Mouse (Mus musculus) lung, adult 18-20 months (tissue): ENCODE measurements around the gene Srgap1.

ENCODE experiments used
- DNase-seq, 2 experiments: peaks; one replicate each; pipeline ENCODE4 v3.0.0; 2022; ENCODE audit warnings: mixed read lengths in 2 of 2

Gene Srgap1

DNA sequence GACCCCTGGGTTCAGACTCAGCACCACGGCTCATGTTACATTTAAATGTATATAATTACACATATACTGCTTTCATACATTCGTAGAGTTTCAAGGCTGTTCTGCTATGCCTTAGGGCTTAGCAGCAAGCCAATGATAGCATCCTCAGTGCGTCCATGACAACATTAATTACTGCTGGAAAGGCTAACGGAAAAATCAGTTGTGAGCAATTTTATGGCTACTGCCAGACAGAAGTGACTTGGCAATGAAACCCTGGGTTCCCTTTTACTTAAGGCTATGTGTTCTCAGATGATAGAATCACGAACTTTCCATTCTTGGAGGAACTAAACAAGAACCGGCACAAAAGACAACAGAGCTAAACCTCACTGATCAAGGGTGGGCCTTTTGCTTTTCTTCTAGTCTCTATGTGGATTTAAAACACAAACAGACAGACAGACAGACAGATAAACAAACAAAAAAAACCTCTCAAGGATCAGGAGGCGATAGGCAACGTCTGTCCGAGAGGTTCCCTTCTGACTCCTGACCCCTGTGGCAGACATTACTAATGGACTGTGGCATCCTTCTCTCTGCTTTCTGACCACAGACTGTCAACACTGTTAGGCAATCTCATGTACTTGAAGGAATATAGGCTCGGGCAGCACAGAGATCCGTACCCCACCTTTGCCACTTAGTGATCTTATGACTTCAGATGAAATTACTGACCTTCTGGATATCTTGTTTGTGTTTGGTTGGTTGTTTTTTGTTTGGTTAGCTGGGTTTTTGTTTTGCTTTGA lies 85.8 kb downstream of the Srgap1 start:
- DNase-seq, result peak in 1 of 2 experiments; percentile 15

DNA sequence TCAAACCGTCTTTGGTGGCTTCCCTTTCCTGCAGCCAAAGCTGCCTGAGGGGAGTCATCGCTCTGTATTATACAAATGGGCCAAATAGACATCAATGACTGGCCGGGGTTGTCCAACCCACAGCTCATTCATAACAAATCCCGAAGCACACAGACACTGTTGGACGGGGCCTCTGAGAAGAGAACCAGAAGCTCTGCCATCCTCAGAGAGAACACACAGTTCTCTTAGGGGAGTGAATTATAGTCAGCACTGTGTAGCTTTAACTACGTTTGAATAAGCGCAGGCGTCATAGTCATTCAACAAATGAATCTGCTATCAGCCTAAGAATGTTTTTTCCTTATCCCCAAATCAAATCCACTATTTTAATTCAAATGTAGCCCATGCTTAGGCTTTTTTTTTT lies 88.4 kb downstream of the Srgap1 start:
- DNase-seq, result no peak

DNA sequence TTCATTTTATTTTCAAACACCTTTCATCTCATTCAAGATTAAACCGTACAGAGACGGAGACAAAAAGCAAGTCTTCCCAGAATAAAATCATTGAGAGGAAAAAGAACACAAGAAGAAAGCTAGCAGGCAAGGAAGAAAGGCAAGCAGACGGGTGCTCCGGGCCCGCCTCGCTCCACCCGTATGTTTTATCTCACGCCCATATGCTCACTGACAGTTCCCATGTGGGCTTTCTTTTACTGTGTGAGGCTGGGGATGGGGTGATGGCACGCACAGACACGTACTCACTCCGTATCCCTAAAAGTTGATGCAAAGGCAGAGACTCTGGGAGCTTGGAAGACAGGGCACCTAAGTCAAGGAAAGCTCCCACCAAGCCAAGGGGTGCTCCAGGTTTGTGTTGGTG lies 90.6 kb downstream of the Srgap1 start:
- no peak for DNase-seq

DNA sequence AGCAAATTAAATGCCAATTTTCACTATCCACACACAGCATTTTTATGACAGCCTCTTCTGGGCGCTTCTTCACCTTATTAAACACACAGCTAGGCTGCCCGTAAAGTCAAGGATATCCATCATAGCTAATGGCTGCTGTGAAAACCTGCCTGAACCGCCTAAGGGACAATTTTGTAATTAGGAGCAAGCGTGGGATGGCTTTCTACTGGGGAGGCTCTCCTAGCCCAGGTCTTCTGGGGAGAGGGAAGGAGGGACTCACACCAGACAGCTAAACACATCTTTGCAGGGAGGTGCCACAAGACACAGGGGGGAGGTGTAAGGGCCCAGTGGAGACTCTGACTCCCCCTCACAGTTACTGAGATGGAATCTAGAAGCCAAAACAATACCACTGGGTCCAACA lies 91.4 kb downstream of the Srgap1 start:
- DNase-seq, result no peak

DNA sequence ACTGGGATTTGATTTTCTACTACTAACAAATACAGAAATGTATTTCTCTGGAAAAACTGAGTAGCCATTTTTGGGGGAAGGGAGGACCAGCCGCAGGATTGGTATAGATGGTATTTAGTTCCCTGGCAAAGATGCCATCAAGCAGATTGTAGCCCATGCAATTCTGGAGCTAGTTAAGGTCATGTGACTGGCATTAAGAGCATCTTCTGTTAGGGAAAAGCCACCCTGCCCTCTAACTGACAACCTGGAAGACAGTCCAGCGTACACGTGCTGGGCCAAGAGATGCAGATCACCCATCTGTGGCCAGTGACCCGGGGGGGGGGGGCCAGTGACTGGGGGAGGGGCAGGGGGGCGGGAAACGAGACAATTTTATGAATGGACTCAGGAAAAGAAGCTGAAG lies 92.2 kb downstream of the Srgap1 start:
- no peak for DNase-seq

DNA sequence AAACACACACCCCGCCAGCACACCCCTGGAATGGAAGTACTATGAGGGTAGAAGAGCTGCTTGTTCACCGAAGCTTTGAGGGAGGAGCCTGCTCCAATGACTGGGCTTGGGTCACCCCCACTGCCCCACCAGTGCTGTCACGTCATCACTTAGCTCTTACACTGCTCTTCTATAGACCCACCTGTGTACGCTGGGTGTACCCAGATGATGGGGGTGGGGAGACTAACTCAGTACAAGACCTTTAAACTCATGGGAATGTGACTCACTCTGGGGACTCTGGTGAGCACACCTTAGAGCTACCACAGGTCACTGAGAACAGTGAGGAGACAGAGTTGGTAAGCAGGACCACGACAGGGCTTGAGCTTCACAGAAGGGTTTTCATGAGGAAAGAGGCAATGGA lies 94.1 kb downstream of the Srgap1 start:
- DNase-seq, result no peak

DNA sequence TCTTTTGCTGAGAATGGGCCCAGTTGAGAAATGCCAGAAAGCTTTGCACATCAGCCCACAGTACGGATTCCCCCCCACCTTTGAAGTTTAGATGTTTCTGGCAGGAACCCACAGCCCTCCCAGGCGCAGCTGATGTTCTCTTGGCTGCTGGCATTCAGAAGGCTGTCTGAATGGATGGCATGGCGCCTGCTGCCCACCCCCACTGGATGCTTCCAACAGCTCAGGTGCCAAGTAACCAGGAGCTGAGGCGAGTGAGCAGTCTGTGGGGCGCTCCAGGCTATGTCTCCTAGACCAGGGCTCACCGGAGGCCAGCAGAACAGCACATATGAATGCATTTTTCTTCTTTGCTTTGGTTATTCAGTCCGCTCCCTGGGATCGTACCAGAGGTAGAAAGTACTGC lies 100.9 kb downstream of the Srgap1 start:
- DNase-seq, result no peak

DNA sequence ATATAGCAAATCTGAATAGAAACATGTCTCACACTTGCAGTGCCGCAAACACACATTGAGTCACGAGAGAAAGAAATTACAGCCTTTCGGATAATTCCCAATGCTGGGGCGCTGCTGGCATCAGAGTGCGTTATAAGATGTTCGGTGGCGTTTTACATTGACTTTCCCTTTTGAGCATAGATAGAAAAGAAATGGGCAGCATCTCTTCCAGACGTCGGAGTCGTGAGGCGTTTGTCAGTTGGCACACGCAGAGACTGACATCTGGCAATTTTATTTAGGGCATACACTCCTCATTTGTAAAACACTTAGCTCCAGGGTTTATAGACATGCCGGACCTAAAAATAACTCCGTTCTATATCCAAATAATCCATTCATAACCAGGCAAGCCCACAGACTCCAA lies 115.2 kb downstream of the Srgap1 start:
- DNase-seq, result no peak

DNA sequence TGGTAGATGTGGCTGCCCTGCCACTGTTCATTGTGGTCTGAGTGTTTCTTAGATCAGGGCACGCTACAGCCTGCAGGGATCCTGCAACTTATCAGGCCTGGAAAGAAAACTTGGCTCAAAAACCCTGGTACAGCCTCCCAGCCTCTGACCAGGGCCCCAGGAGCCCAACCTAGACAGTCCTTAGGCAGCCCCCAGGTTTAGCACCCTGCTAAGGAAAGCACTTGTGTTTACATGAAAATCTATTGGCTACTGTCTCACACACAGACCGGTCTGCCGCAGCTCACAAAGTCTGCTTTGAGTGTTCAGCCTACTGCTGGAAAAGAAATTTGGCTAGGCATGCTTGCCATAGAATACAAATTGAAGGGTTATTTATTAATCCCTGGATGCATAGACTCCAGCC lies 121.0 kb downstream of the Srgap1 start:
- DNase-seq, result no peak

DNA sequence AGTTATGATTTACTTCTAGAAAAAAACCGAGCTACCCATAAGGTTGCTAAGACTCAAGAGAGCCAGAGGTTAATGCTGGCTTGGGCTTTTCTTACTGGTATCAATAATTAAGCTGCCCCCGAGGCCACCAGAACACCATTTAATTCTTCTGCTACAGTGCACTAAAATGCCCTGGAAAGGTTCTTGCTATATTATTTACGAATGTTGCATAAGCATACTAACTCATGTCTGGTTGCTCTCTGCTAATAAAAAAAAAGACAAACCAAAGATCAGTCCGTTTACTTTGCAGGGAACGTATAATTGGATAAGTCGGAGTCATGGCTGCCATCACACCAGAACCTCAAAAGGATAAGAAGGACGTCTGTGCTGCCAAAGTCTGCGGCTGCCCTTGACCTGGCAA lies 128.1 kb downstream of the Srgap1 start:
- no peak for DNase-seq

DNA sequence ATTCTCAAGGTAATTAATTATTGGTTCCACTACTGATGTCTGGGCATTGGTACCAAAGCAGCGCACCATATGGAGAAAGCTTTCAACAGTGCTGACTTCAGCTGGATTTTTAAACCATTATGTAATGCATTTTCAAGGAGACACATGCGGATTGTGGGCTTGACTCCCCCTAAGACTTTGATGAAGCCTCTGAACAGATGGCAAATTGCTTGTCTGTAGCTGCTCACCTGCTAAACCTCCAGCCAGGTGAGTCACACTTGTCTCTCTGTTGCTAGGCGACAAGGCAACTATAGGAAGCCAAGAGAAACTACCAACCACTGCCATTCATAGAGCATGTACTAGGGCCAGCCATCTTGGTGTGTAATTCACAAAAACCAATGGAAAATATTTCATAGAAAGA lies 128.5 kb downstream of the Srgap1 start:
- no peak for DNase-seq

DNA sequence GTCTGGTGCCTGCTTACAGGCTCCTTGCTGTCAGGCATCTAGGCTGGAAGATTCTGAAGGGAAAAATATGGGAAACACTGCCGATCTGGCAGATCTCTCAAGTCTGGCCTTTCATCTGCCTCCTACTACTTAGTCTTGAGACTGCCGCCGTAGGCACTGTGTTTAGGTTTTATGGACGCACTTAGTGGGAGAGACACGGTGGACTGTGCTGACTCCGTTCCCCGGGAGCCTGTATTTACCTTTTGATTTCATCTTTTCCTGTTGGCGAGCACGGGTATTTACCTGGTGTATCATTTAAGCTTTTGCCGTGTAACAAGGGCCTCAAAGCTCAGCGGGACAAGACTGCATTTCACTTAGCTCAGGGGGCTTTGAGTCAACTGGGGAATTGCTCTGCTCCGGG lies 131.6 kb downstream of the Srgap1 start:
- DNase-seq, result no peak

DNA sequence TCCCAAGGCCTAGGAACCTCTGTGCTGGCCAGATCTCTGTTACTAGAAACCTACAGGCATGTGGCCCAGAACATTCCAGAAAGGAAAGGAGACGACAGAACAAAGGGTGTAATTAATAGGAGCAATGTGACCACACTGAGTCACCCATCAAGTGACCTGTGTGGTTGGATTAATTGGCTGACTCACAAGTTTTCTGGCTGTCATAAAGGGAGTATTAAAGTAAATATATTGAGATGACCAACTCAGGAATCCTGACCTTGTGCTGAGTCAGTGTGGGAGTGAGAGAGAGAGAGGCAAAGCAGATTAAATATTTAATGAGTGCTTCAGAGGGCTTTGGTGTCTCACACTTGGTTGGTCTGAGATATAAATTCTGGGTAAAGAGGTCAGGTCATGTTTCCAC lies 143.0 kb downstream of the Srgap1 start:
- peak in 1 of 2 experiments; percentile 29 for DNase-seq

DNA sequence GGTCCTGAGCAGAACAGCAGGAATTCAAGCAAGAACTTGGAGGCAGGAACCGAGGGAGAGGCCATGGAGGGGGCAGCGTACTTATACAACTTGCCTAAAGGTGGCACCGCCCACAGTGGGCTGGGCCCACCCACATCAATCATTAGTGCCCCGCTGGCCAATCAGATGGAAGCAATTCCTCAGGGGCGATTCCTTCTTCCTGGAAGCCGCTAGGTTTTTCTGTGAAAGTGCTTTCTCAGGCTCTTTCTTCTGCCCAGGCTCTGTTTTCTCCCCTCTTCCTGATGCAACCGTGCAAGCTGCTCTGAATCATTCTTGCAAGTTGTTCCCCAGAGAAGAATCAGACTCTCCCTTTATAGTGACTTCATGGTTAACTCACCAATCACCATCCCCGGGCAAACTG lies 144.5 kb downstream of the Srgap1 start:
- no peak for DNase-seq

DNA sequence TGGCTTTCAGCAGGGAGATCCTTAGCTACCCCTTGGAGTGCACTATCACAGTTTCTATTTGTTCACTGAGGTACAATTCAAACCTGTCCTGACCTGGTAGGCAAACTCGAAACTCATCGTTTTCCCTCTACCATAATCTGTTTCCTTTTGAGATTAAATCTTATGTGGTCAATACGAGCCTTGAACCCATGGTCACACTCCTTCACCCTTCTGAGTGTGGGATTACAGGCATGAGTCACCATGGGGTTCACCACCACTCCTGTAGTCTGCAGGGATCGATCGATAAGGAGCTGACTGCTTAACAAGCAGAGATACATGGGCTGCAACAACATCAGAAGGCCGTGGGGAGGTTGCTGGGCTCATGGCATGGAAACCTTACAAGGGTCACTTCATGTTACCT lies 146.3 kb downstream of the Srgap1 start:
- DNase-seq, result no peak

DNA sequence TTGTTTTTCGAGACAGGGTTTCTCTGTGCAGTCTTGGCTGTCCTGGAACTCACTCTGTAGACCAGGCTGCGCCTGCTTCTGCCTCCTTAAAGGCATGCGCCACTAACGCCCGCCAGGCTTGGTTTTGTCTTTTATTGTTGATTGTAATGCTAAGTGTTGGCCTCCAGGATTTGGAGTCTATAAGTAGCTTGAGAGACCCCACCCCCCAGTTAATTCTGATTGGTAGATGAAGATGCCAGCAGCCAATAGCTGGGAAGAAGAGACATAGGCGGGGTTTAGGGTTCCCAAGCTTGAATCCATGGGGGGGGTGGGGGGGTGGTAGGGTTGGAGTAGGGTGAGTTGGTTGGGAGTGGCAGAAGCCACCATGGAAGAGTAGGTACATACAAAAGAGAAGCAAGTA lies 147.4 kb downstream of the Srgap1 start:
- no peak for DNase-seq

DNA sequence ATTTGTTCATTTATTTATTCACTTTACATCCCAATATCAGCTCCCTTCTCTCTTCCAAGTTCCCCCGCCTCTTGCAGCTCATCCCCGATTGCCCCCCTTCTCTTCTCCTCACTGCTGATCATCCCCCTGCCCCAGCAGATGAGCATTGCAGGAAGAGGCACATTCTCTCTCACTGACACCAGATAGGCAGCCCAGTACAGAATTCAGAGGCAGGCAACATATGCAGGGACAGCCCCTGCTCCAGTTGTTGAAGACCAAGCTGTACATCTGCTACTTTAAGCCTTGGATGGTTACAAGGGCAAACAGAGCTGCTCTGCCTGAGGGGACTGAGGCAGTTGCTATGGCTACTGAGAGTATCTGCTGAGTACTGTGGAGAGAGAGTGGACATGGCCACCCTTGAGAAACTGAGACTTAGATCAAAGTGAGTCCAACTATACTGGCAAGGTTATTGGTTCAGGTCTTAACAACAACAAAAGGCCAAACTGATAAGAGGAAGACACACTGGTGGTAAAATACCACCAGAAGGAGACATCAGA lies 149.2 kb downstream of the Srgap1 start:
- DNase-seq, result no peak

DNA sequence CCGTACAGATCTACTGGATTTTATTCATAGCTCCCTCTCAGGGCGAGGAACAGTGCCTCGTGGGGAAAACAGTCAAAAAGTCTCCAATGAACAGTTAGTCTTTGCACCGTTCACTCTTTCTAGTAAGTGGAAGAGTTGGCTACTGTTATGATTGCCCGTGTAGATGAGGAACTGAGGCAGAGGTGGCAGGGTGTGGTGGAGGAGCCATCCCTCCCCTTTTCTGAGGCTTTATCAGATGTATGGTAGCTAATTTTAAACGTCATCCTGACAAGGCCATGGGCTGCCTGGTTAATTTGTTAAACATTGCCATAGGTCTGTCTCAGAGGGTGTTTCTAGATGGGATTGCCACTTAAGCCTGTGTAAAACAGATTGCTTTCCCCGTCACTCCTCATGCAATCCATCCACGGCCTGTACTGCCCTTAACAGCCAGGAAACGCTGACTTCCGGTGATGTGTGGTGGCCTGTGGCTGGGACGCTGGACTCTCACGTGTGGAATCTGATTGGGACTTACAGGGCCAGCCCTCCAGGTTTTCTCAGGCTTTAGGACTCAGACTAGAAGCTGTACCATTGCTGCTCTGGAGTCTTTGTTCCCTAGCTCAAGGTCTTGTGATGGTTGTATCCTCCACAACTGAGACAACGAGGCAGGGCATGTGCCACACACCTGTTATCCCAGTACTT lies 155.6 kb downstream of the Srgap1 start:
- no peak for DNase-seq

DNA sequence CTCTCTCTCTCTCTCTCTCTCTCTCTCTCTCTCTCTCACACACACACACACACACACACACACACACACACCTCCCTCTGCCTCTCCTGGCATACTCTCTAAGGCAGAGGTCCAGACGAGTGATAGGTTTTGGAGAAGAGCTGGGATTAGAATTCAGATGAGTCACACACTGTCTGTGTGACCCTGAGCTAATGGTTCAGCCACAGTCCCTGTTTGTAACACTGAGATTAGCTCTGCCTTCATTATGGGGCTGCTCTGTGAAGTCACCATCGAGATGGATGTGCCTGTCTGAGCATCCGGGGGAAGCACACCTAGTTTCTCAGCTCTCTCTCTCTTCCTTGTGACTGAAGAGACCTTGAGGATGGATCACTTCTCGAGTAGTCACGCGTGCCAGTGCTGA lies 157.1 kb downstream of the Srgap1 start:
- no peak for DNase-seq

DNA sequence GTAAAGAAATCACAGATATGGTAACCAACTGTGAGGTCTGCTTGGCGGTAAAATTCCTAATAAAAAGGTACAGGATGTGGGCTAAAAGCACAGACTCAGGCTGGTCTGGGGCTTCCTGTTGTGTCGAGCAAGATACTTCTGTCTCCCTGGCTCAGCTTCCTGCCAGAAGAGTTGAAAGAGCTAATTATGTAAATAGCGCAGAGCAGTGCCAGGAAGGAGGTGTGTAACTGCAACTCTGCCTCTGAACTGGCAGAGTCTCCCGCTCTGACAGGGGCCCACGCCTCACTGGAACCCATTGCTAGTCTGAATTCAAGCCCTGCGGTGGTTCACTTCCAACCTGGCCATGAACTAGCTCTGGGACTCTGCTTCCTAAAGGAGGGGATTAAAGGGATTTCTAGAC lies 160.3 kb downstream of the Srgap1 start:
- peak in 1 of 2 experiments; percentile 12 for DNase-seq

DNA sequence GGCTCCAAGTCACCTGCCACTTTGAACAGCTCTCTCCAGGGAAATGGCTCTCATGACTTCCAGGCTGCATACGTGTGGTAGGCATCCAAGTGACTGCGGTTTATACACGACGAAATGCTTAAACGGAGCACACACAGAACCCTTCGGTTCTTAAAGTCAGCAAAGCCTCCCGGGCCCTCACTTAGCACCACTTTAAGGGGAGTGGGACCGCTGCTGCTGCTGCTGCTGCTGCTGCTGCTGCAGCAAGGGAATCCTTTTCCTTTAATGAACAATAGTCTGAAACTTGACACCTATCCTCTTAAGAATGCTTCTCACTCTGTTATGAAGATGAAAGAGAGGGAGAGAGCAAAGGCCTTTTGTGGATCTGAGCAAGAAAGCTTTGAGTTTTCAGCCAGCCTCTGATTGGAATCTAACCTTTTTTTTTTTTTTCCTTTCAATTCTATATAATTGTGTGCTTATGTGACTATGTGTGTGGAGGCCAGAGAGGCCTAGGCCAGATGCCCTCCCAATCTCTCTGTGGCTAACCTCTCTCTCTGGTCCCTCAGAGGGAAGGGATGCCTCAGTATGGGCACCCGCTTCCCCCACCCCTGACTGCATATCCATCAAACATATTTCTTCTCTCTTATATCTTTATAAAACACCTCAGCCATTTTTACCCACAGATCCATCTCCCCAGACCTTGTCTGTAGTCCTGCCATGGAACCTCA lies 161.4 kb downstream of the Srgap1 start:
- DNase-seq, result no peak

DNA sequence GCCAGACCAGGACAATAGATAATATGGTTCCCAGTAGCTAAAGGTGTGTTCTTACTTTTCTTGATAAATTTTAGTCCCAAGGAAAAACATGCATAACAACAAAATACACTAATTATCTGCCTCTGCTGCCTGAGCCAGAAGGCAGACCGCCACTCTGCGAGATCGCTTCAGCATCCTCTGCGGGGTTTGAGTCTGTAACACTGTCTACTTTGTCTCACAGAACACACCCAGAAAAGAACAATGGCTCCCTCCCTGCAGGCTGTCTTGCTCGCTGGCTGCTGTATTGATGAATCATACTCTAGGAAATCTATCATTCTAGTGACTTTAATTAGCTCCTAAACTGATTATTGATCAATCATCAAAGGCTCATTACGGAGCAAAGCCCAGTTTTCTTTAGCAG lies 164.7 kb downstream of the Srgap1 start:
- no peak for DNase-seq

DNA sequence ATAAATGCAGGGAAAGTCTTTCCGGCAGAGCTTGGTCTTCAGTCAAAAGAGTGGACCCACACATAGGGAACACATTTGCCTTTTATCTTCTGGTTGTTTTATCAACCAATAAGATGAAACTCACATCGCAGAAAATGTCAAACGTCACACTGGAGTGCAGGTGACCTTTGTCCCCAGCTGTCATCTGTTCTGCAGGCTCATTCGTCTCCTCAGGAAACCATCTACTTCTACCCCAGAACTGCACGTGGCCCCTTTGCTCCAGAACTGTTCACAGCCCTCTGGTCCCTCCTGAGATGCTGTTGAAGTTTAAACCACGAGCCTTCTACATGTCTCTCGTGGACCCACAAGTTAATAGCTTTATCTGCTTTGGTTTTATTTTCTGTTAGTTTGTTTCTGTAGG lies 168.3 kb downstream of the Srgap1 start:
- no peak for DNase-seq

DNA sequence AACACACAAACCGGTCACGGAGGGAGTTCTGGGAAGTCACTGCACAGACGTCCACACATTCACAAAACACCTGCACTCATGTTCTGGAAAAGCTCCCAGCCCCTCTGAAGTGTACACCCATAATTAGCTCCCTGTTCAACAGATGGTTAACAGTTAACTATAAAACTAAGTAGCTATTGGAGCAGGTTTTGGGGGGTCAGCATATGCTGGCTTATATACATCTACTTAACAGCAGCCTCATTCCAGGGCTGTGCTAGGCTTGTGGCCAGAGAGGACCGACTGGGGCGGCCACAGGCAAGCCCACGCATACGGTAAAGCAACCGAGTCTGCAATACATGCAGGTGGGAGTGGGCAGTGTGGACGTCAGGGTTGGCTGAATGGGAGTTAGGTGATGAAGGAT lies 169.2 kb downstream of the Srgap1 start:
- no peak for DNase-seq
